Mouse (Mus musculus) intestine, postnatal 0 days (tissue): ENCODE data around the gene Gm11361. TPM values are rescaled to one million over a fixed set of nuclear protein-coding genes. Genes with fewer than 3 reads are reported as not detected.

Experiments
- ATAC-seq: fragments of 200-750 bp; cut with Nextera tagmentation; 2 replicates; pipeline ENCODE4 v1.8.0; 2017; ENCODE audit warnings: mild to moderate bottlenecking, moderate TSS enrichment, moderate library complexity
- H3K27ac ChIP-seq: fragments of 300-500 bp; sonication (generic); 2 replicates; pipeline ENCODE4 v1.5.1; 2014; ENCODE audit warnings: mild to moderate bottlenecking, low read depth, low read length, moderate library complexity
- H3K27me3 ChIP-seq: fragments of 300-500 bp; sonication (generic); replicated peaks from 2 replicates; pipeline ENCODE4 v1.6.1; 2014; ENCODE audit warnings: low read length, mixed read lengths; ENCODE audit not compliant: control insufficient read depth, insufficient read depth
- H3K36me3 ChIP-seq: fragments of 300-500 bp; sonication (generic); 2 replicates; pipeline ENCODE4 v1.6.1; 2014; ENCODE audit warnings: mild to moderate bottlenecking, moderate library complexity; ENCODE audit not compliant: control insufficient read depth, insufficient read depth
- H3K4me1 ChIP-seq: fragments of 300-500 bp; sonication (generic); replicated peaks from 2 replicates; pipeline ENCODE4 v1.6.1; 2014; ENCODE audit warnings: antibody characterized with exemption, low read length, mixed read lengths; ENCODE audit not compliant: control insufficient read depth, insufficient read depth
- H3K4me2 ChIP-seq: fragments of 300-500 bp; sonication (generic); replicated peaks from 2 replicates; pipeline ENCODE4 v1.6.1; 2014; ENCODE audit warnings: low read depth, mild to moderate bottlenecking, moderate library complexity
- H3K4me3 ChIP-seq: fragments of 300-500 bp; sonication (generic); 2 replicates; pipeline ENCODE4 v1.5.1; 2014; ENCODE audit warnings: low read depth, low read length
- H3K9ac ChIP-seq: fragments of 300-500 bp; sonication (generic); 2 replicates; pipeline ENCODE4 v1.6.1; 2014; ENCODE audit warnings: mild to moderate bottlenecking, low read depth, low read length
- H3K9me3 ChIP-seq: fragments of 300-500 bp; sonication (generic); 2 replicates; pipeline ENCODE4 v1.6.1; 2016; ENCODE audit warnings: mixed run types; ENCODE audit not compliant: control insufficient read depth
- CTCF ChIP-seq: sonication (generic); IDR thresholded peaks from 2 replicates; pipeline ENCODE4 v1.5.1; 2016; ENCODE audit warnings: low read depth, mild to moderate bottlenecking, control low read depth, antibody characterized with exemption, moderate library complexity
- WGBS: fragments of 180-500 bp; shearing (Covaris S2); extraction: QIAGEN DNeasy Blood & Tissue Kit; methylation state at CpG from one replicate; pipeline ENCODE4 v1.1.7; 2014; 5-methylcytosine and 5-hydroxymethylcytosine counted together
- polyA plus RNA-seq: library from polyadenylated mRNA; unstranded; fragments of >200 nt; fragmentation: Nextera tagmentation; extraction: Ambion mirVana; gene quantifications from 2 replicates; pipeline ENCODE4 v1.2.1, GENCODE M21; 2015

The Gm11361 gene
- polyA plus RNA-seq, 1 experiment from 2014 or later = 6.8 TPM

DNA sequence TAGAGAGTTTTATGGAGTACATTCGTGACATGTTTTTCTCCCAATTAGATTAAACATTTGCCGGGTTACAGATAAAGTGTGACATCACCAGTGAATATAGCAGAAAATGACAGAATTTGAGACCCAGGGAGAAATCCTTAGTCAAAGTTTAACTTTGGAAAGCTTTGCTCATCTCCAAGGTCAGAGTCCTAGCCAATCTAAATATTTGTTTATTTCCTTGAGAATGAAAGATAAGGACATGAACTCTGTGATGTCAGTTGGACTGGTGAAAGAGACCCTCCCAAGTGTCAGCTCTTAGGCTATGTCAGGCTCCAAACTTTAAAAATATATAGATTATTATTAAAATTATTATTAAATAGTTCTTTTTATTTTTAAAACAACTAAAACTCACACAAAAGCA is 39.8 kb downstream of the Gm11361 start:
- H3K36me3 ChIP-seq = no peaks in the 10 kb centered on the region
- H3K4me3 ChIP-seq = no peak overlapping the region
- no peaks in the 10 kb centered on the region for H3K9me3 ChIP-seq
- 30% methylated on average over 2 of the region's 2 CpGs for WGBS
- H3K27me3 ChIP-seq = no peaks in the 10 kb centered on the region
- no peak overlapping the region for H3K9ac ChIP-seq
- no peak overlapping the region for H3K27ac ChIP-seq
- no peak overlapping the region for H3K4me2 ChIP-seq
- H3K4me1 ChIP-seq = 0 out of 2 replicates have a peak, but pooled peaks cover 2% of the 10 kb centered on the region
- TF ChIP-seq CTCF = no peak
- no peak for ATAC-seq

- ATAC-seq = no peak
- H3K4me3 ChIP-seq = no peak overlapping the region
- 52% methylated on average over 2 of the region's 2 CpGs for WGBS
Observed at GRCm38 (mm10) chr13:28297577-28297976, 40.2 kb downstream of the Gm11361 start.

More at GRCm38 (mm10) chr13:28297577-28297976, 40.2 kb downstream of the Gm11361 start:
- no peak overlapping the region for H3K4me2 ChIP-seq
- H3K36me3 ChIP-seq = no peaks in the 10 kb centered on the region
- no peak overlapping the region for H3K27ac ChIP-seq
- H3K9ac ChIP-seq = no peak overlapping the region
- no peaks in the 10 kb centered on the region for H3K27me3 ChIP-seq
- 0 out of 2 replicates have a peak, but pooled peaks cover 2% of the 10 kb centered on the region for H3K4me1 ChIP-seq
- H3K9me3 ChIP-seq = no peaks in the 10 kb centered on the region
- TF ChIP-seq CTCF = no peak

Other genes with a start within 250 kb of the Gm11361 start
- not detected in 2 replicates for gene Prl4a1, start 241.3 kb upstream of the Gm11361 start, polyA plus RNA-seq
- 0.10 TPM in 1 of 2 replicates, not detected in the other for gene Prl5a1, start 115.0 kb upstream of the Gm11361 start, polyA plus RNA-seq